In the genomic region with DNA sequence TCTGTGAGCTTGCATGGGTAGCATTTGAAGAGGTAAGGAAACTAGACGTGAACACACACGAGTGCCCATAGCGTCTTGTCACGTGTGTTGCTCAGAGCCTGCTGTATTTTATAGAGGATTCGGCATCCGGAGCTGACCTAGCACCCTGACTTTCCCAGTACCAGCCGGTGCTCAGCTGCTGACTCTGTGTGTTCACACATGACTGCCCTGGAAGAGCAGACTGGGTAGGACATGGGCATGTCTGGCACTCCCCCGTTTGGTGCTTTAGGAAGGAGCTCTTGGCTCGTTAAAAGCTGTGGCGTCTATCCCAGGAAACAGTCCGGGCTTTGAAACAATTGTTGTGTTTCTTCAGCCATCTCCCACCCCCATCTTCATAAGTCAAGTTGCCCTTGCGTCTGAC, we compare ENCODE assay signal across 13 mouse cellular contexts. TPM values are rescaled to one million over a fixed set of nuclear protein-coding genes. Genes with fewer than 3 reads are reported as not detected.
DNase-seq lines count a peak whose midpoint lies in the region; ATAC-seq and TF ChIP-seq lines count a peak whose summit lies in the region.
"Had no signal": no experiment of that assay in that cellular context is flagged by ENCODE, and none has a peak within 500 bp of the region (broad histone marks: within the 10 kb centered on the region; RNA-seq: fewer than 3 reads in every experiment).

No protein-coding gene starts in this region.

- H3K4me3 ChIP-seq in midbrain, postnatal 0 days (ENCODE audit: low read depth, low read length): no peak overlapping the region
- H3K4me3 ChIP-seq in midbrain, embryonic 16.5 days (ENCODE audit: low read depth, low read length): no peak overlapping the region
- no peak overlapping the region for H3K4me3 ChIP-seq in kidney, embryonic 14.5 days (ENCODE audit: low read length)
- H3K4me3 ChIP-seq: limb, embryonic 13.5 days; myocyte had no signal

- TF ChIP-seq CTCF in midbrain, postnatal 0 days (IDR thresholded peaks at IDR 0.05): no peak

- no peaks in the 10 kb centered on the region for H3K27me3 ChIP-seq in midbrain, postnatal 0 days (ENCODE audit: insufficient read depth, low read length)
- no peaks in the 10 kb centered on the region for H3K27me3 ChIP-seq in midbrain, embryonic 16.5 days (ENCODE audit: control insufficient read depth, insufficient read depth, low read depth, low read length)
- H3K27me3 ChIP-seq in kidney, embryonic 14.5 days (ENCODE audit: control insufficient read depth, insufficient read depth, low read length): no peaks in the 10 kb centered on the region
- H3K27me3 ChIP-seq: limb, embryonic 13.5 days had no signal

- H3K4me2 ChIP-seq in midbrain, postnatal 0 days (ENCODE audit: low read depth, low read length, poor library complexity, severe bottlenecking): no peak overlapping the region
- H3K4me2 ChIP-seq in midbrain, embryonic 16.5 days (ENCODE audit: low read length): no peak overlapping the region
- H3K4me2 ChIP-seq in kidney, embryonic 14.5 days (replicated peaks; ENCODE audit: low read depth, low read length): no peak overlapping the region
- H3K4me2 ChIP-seq: limb, embryonic 13.5 days had no signal

- H3K9ac ChIP-seq in midbrain, postnatal 0 days (replicated peaks; ENCODE audit: low read length, poor library complexity, severe bottlenecking): no peak overlapping the region
- H3K9ac ChIP-seq in midbrain, embryonic 16.5 days (ENCODE audit: low read depth, low read length): no peak overlapping the region
- no peak overlapping the region for H3K9ac ChIP-seq in kidney, embryonic 14.5 days (ENCODE audit: low read depth, low read length)
- H3K9ac ChIP-seq: limb, embryonic 13.5 days had no signal

- ATAC-seq in frontal cortex, adult (ENCODE audit: low TSS enrichment): 0 out of 2 replicates have a peak, but pooled peaks have one; percentile 18
- no peak for ATAC-seq in midbrain, postnatal 0 days (ENCODE audit: low FRiP score)
- ATAC-seq in midbrain, embryonic 16.5 days: no peak
- peak; percentile 81; the same call in 1 of the 2 replicates for ATAC-seq in kidney, embryonic 14.5 days (ENCODE audit: low FRiP score, low TSS enrichment)
- ATAC-seq in inflammation-experienced regulatory T-cells, adult 6 months: no peak

- no peak overlapping the region for H3K27ac ChIP-seq in midbrain, postnatal 0 days (ENCODE audit: low read depth, low read length)
- no peak overlapping the region for H3K27ac ChIP-seq in midbrain, embryonic 16.5 days (ENCODE audit: low read length)
- H3K27ac ChIP-seq in kidney, embryonic 14.5 days (ENCODE audit: low read depth, low read length): no peak overlapping the region
- H3K27ac ChIP-seq: limb, embryonic 13.5 days had no signal

- DNase-seq in frontal cortex, postnatal 14 days (ENCODE audit: low spot score in 2 of 2): no peak
- peak; percentile 57 for DNase-seq in midbrain, postnatal 0 days (ENCODE audit: low spot score)
- peak; percentile 66 for DNase-seq in retina, embryonic 14.5 days (ENCODE audit: low spot score)
- DNase-seq in adrenal gland, adult 2 months: no peak
- DNase-seq: cerebellum, adult 9-11 months; layer of hippocampus, adult 9-11 months; lung, adult 18-20 months had no signal

- no peaks in the 10 kb centered on the region for H3K9me3 ChIP-seq in midbrain, postnatal 0 days (ENCODE audit: low read length)
- no peaks in the 10 kb centered on the region for H3K9me3 ChIP-seq in midbrain, embryonic 16.5 days (replicated peaks; ENCODE audit: control insufficient read depth, low read length, poor library complexity, severe bottlenecking)
- no peaks in the 10 kb centered on the region for H3K9me3 ChIP-seq in kidney, embryonic 14.5 days (ENCODE audit: control insufficient read depth, low read length)
- H3K9me3 ChIP-seq: limb, embryonic 13.5 days had no signal

- peaks cover 10% of the 10 kb centered on the region; the same call in 1 of the 2 replicates for H3K4me1 ChIP-seq in midbrain, postnatal 0 days (ENCODE audit: insufficient read depth, low read length)
- peaks cover 2% of the 10 kb centered on the region for H3K4me1 ChIP-seq in midbrain, embryonic 16.5 days (ENCODE audit: control insufficient read depth, insufficient read depth, low read length)
- H3K4me1 ChIP-seq in kidney, embryonic 14.5 days (ENCODE audit: control insufficient read depth, insufficient read depth, low read length): peaks cover 50% of the 10 kb centered on the region

- 80% methylated on average over 12 of the region's 12 CpGs for WGBS in midbrain, postnatal 0 days
- WGBS in midbrain, embryonic 16.5 days: 81% methylated on average over 12 of the region's 12 CpGs
- 41% methylated on average over 12 of the region's 12 CpGs for WGBS in kidney, embryonic 14.5 days

- no peaks in the 10 kb centered on the region for H3K36me3 ChIP-seq in midbrain, postnatal 0 days (ENCODE audit: insufficient read depth, low read length)
- H3K36me3 ChIP-seq in midbrain, embryonic 16.5 days (ENCODE audit: control insufficient read depth, insufficient read depth, low read length): no peaks in the 10 kb centered on the region
- no peaks in the 10 kb centered on the region for H3K36me3 ChIP-seq in kidney, embryonic 14.5 days (ENCODE audit: control insufficient read depth, insufficient read depth, low read length)

RNA-seq across cellular contexts. Expression of gene Pxdn, which starts 19.6 kb away (rescaled TPM):
- total RNA-seq in midbrain, postnatal 0 days (2014; rRNA removed): 81.9 and 84.2 TPM in 2 replicates
- polyA plus RNA-seq in midbrain, postnatal 0 days (2015; fragmentation: Nextera tagmentation; extraction: Ambion mirVana): 18.9 and 19.8 TPM in 2 replicates
- polyA plus RNA-seq in midbrain, embryonic 16.5 days (2015; fragmentation: Nextera tagmentation; extraction: Ambion mirVana): 52.0 and 53.3 TPM in 2 replicates
- 61.6 and 120 TPM in 2 replicates for polyA plus RNA-seq in kidney, embryonic 14.5 days (2014; fragmentation: Nextera tagmentation; extraction: Ambion mirVana)
- 10 to 100 TPM; 50.3 to 59.2 TPM for total RNA-seq in adrenal gland, adult 2 months (2021)
- polyA plus RNA-seq in adrenal gland, adult 2 months (2012; rRNA removed): 75.0 and 85.7 TPM in 2 replicates
- not detected for polyA plus RNA-seq in inflammation-experienced regulatory T-cells, adult 6 months (2017; shearing (Covaris generic))

Comparison
In these comparisons a context has a peak if more than half of its experiments do, and no peak if none do; other contexts are left out.
1. ATAC-seq: peak in frontal cortex, adult (single experiment) and kidney, embryonic 14.5 days (single experiment); none in midbrain, postnatal 0 days (single experiment), midbrain, embryonic 16.5 days (single experiment) and inflammation-experienced regulatory T-cells, adult 6 months (single experiment).
2. DNase-seq: peak in midbrain, postnatal 0 days (single experiment) and retina, embryonic 14.5 days (single experiment); none in frontal cortex, postnatal 14 days (0 of 2) and adrenal gland, adult 2 months (single experiment).
3. RNA of gene Pxdn, which starts 19.6 kb away (polyA plus RNA-seq): 61.6 to 120 TPM in kidney, embryonic 14.5 days, 75.0 to 85.7 TPM in adrenal gland, adult 2 months, 52.0 to 53.3 TPM in midbrain, embryonic 16.5 days and 18.9 to 19.8 TPM in midbrain, postnatal 0 days; not detected in inflammation-experienced regulatory T-cells, adult 6 months; every median in the first group is over 10 times any median in the second.